Mouse (Mus musculus): Measurements from ENCODE around the gene Sec23ip. TPM values are rescaled to one million over a fixed set of nuclear protein-coding genes. Genes with fewer than 3 reads are reported as not detected.
"Not testable (repeated sequence)": the region's sequence is repeated elsewhere in the genome, so short reads cannot be mapped to it uniquely, and the experiment has no call there.

Gene Sec23ip
- 43.9 and 44.3 TPM in 2 replicates for polyA plus RNA-seq (2016; fragmentation: Nextera tagmentation; extraction: Ambion mirVana)

DNA sequence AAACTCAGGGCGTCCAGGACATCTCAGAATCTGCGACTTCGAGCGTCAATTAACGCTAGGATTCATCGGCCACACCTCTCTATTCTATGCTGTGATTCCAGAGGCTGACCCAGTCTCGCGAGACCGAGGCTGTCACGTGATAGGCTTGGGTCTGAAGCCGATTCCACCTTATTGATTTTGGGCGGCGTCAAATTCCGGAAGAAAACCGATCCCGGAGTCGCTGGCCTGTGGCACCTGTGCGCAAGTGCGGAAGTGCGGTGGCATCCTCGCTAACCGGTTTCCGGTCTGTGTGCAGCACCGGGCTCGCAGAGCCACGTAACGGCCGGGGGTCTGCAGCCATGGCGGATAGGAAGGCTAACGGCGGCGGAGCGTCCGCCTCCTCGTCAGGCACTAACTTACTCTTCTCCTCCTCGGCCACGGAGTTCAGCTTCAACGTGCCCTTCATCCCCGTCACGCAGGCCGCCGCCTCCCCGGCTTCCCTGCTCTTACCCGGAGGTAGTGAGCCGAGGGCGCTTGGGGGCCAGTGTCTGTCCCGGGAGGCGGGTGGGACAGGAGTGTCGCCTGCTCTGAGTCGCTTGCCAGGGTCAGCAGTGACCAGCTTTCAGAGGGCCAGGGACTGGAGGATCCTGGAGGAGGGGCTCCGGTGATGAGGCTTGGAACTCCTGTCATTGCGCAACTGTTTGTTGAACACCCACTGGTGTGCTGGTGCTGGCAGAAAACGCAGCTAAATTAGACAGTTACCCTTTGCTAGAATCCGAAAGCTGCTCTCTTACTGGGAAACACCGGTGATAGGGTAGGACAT lies at the start of gene Sec23ip:
Gene Sec23ip, plus strand, starts transcription at position 260 of the 802 bp plus-strand sequence.
- H3K4me3 ChIP-seq: peak within 1 kb of the TSS; percentile 88
- peak within 1 kb of the TSS; percentile 70 for H3K27ac ChIP-seq
- peak; percentile 90 for ATAC-seq (ENCODE audit: low FRiP score)
- H3K27me3 ChIP-seq: peaks cover 7% of the 10 kb centered on the region; the same call in 1 of the 2 replicates
- H3K36me3 ChIP-seq: peaks cover 1% of the 10 kb centered on the region
- H3K9me3 ChIP-seq (replicated peaks): no peaks in the 10 kb centered on the region
- H3K9ac ChIP-seq: peak within 1 kb of the TSS; percentile 87
- peaks cover 26% of the 10 kb centered on the region for H3K4me1 ChIP-seq
- H3K4me2 ChIP-seq (replicated peaks): peak within 1 kb of the TSS; percentile 91
- under 1% methylated on average over 55 of the region's 55 CpGs for WGBS

DNA sequence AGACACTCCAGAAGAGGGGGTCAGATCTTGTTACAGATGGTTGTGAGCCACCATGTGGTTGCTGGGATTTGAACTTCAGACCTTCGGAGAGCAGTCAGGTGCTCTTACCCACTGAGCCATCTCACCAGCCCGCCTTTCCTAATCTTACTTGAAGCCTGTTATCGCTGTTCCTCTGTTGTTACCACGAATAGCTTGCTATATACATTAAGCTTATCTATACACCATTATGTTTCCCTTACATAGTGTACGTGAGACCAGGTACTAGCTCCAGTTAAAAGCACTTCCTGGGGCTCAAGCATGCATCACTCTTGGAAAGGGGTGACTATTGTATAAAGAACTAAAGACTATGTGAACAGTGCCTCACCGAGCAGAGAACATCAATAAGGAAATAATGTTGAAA lies 44.8 kb upstream of the Sec23ip start:
- not testable (repeated sequence) for H3K4me3 ChIP-seq; H3K27ac ChIP-seq; H3K4me2 ChIP-seq (replicated peaks); H3K9ac ChIP-seq; ATAC-seq (ENCODE audit: low FRiP score); H3K9me3 ChIP-seq (replicated peaks); H3K4me1 ChIP-seq; H3K27me3 ChIP-seq
- peaks cover 71% of the 10 kb centered on the region for H3K36me3 ChIP-seq
- 89% methylated on average over 6 of the region's 6 CpGs for WGBS

DNA sequence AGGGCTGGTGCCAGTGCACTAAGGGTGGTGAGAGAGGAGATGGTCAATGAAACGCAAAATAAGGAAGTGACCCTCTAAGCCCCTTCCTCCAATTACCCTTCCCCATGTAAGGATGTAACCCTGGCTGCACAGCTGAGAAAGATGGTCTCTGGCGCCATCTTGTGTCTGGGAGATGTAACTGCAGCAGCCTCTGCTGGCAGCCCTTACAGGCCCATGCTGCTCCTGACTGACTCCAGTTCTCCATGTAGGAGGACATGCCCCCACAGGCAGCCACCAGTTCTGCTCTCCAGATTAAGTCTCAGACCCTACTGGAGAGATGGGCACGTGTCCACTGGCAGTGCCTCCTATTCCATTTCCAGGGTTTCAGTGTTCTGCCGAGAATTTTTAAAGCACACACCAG lies 39.0 kb upstream of the Sec23ip start:
- no peak overlapping the region for H3K9ac ChIP-seq
- H3K36me3 ChIP-seq: peaks cover 83% of the 10 kb centered on the region

DNA sequence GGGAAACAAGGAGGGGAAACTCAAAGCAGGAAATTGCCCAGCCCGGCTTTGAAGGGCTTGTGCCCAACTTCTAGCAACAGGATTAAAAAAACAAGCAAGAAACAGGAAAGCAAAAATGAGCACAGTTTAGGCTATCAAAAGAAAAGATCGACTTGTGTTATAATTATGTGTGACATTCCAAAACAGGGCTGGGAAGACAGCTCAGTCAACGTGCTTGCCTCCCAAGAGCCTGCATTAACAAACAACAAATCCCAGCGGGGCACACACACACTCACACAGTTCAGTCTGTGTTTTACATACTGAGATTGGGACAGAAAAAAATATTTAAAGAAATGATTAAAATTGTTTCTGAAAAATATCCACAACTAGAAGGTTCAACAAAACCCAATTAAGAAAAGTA lies 26.8 kb upstream of the Sec23ip start:
- no peak for ATAC-seq (ENCODE audit: low FRiP score)
- Histone ChIP-seq H3K27me3 (no peaks in the 10 kb centered on the region), H3K4me3 (no peak overlapping the region), H3K9ac (no peak overlapping the region), H3K36me3 (peaks cover 66% of the 10 kb centered on the region), H3K4me1 (no peaks in the 10 kb centered on the region), H3K9me3 (replicated peaks) (no peaks in the 10 kb centered on the region), H3K4me2 (replicated peaks) (no peak overlapping the region), H3K27ac (no peak overlapping the region)
- 84% methylated on average over 4 of the region's 4 CpGs for WGBS

More for the DNA sequence above, 39.0 kb upstream of the Sec23ip start:
- ATAC-seq (ENCODE audit: low FRiP score): no peak
- Histone ChIP-seq H3K4me1 (no peaks in the 10 kb centered on the region), H3K9me3 (replicated peaks) (no peaks in the 10 kb centered on the region), H3K4me2 (replicated peaks) (no peak overlapping the region), H3K27me3 (no peaks in the 10 kb centered on the region), H3K4me3 (no peak overlapping the region), H3K27ac (no peak overlapping the region)
- WGBS: 27% methylated on average over 4 of the region's 4 CpGs

DNA sequence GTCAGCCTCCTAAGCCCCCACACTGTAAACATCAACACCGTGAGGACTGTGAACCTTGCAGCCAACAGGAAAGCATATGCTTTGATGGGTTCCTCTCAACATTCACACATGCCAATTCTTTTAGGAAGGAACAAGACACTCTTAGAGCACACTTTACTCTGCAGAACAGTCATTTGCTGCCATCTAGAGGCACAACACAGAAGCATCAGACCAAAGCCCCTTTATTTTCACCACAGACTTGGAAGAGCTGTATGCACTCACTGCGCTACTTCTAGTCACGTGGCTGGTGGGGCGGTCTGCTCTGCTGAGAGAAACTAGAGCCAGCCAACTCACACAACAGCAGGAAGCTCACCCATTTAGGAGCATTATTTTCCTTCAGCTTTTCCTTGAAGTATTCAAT lies 20.0 kb upstream of the Sec23ip start:
- H3K4me3 ChIP-seq: no peak overlapping the region
- no peak overlapping the region for H3K27ac ChIP-seq
- H3K9me3 ChIP-seq (replicated peaks): no peaks in the 10 kb centered on the region
- peaks cover 20% of the 10 kb centered on the region for H3K36me3 ChIP-seq
- no peaks in the 10 kb centered on the region for H3K27me3 ChIP-seq
- peaks cover 7% of the 10 kb centered on the region for H3K4me1 ChIP-seq
- H3K4me2 ChIP-seq (replicated peaks): no peak overlapping the region
- ATAC-seq (ENCODE audit: low FRiP score): peak; percentile 61; the same call in 1 of the 2 replicates
- no peak overlapping the region for H3K9ac ChIP-seq
- WGBS: 39% methylated on average over 4 of the region's 4 CpGs

DNA sequence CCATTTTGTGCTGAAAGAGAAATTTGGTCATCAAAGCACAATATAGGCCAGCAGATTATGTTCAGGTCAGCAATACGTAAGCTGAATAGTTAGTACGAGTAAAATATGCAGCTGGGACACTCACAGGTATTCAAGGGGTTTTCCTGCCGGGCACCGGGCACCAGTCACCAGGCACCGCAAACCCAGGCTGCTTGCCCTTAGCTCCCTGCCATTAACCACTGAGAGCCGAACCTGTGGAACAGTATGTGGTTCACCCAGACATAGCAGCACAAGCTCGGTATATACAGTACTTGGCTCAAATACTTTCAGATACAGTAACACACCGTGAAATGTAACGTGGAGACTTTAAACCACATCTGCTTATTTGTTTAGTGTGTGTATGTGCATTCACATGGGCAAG lies 19.6 kb upstream of the Sec23ip start:
- Histone ChIP-seq H3K36me3 (peaks cover 17% of the 10 kb centered on the region), H3K27me3 (no peaks in the 10 kb centered on the region), H3K4me1 (peaks cover 7% of the 10 kb centered on the region), H3K4me2 (replicated peaks) (no peak overlapping the region), H3K27ac (no peak overlapping the region), H3K4me3 (no peak overlapping the region), H3K9ac (no peak overlapping the region), H3K9me3 (replicated peaks) (no peaks in the 10 kb centered on the region)
- ATAC-seq (ENCODE audit: low FRiP score): no peak
- WGBS: 88% methylated on average over 9 of the region's 9 CpGs

DNA sequence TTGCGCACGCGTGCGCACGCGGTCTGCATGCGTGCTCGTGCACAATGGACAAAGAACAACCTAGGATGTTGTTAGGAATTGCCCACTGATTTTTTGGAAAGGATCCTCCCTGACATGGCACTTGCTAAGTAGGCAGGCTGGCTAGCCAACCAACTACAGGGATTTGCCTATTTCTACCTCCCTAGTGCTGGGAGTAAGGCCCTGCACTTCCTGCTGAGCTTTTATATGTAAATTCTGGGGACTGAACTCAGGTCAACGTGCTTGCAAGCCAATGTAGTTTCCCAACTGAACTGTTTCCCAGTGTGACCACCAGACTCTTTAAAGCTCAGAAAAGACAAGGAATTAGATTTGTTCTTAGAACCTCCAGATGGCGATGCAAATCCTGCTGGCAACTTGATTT lies 17.7 kb upstream of the Sec23ip start:
- Histone ChIP-seq H3K9me3 (replicated peaks) (no peaks in the 10 kb centered on the region), H3K27ac (no peak overlapping the region), H3K9ac (no peak overlapping the region), H3K4me2 (replicated peaks) (no peak overlapping the region), H3K36me3 (peaks cover 9% of the 10 kb centered on the region; the same call in 1 of the 2 replicates), H3K4me3 (no peak overlapping the region), H3K4me1 (peaks cover 7% of the 10 kb centered on the region), H3K27me3 (no peaks in the 10 kb centered on the region)
- no peak for ATAC-seq (ENCODE audit: low FRiP score)
- 60% methylated on average over 10 of the region's 10 CpGs for WGBS

DNA sequence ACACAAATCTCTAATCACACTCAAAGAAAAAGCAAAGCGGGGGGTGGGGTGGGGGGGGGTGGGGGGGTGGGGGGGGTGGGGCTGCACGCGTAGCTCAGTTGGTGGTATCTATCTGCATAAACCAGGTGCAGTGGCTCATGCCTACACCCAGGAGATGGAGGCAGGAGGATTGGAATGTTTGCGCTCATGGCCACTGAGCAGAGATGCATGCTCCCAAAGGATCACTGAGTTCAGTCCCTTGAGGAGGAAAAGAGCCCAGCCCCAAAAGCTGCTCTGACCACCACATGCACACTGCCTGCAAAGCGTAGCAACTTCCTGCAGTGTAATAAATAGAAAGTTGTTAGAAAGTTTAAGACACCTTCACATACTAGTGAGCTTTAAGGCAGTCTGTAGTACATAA lies 17.0 kb upstream of the Sec23ip start:
- no peaks in the 10 kb centered on the region for H3K9me3 ChIP-seq (replicated peaks)
- peaks cover 7% of the 10 kb centered on the region for H3K4me1 ChIP-seq
- ATAC-seq (ENCODE audit: low FRiP score): no peak
- no peak overlapping the region for H3K27ac ChIP-seq
- no peaks in the 10 kb centered on the region for H3K27me3 ChIP-seq
- H3K4me3 ChIP-seq: no peak overlapping the region
- H3K9ac ChIP-seq: no peak overlapping the region
- H3K36me3 ChIP-seq: peaks cover 9% of the 10 kb centered on the region; the same call in 1 of the 2 replicates
- WGBS: 40% methylated on average over 5 of the region's 5 CpGs
- no peak overlapping the region for H3K4me2 ChIP-seq (replicated peaks)

DNA sequence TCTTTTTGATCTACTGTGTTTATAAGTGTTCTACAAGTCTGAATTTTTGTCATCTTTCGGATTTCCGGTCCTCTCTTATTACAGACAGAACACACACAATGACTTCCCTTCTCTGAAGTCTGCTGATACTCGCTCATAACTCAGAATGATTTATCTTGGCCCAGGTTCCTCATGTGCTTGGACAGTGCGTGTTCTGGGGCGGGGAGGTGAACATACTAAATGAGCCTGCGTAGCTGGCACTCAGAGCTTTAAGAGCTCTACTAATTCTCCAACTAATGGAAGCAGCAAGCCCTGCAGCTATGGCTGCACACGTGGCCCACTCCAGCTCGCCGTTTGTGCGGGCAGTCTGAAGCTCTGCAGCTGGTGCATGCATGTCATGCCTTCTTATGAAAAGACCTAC lies 16.0 kb upstream of the Sec23ip start:
- ATAC-seq (ENCODE audit: low FRiP score): no peak
- no peak overlapping the region for H3K27ac ChIP-seq
- 92% methylated on average over 10 of the region's 10 CpGs for WGBS
- no peaks in the 10 kb centered on the region for H3K9me3 ChIP-seq (replicated peaks)
- no peaks in the 10 kb centered on the region for H3K27me3 ChIP-seq
- no peak overlapping the region for H3K4me3 ChIP-seq
- H3K4me1 ChIP-seq: peaks cover 7% of the 10 kb centered on the region
- no peak overlapping the region for H3K4me2 ChIP-seq (replicated peaks)
- 0 out of 2 replicates have a peak, but pooled peaks cover 3% of the 10 kb centered on the region for H3K36me3 ChIP-seq
- H3K9ac ChIP-seq: no peak overlapping the region

DNA sequence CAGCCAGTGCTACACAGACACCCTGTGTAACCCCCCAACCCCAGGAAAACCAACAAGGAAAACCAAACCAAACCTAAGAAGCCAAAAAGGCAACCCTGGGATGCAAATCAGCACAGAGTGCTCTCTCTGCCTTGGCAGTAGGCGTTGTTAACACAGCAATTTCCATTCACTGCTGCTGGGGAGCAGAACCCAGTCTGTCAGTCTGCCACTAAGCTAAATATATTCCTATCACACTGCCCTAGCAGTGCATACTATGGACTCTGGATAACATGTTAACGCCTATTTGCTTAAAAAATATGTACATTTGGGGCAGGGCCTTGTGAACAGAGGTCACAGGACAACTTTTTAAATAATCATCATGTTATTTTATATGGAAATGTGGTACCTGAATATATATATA lies 13.2 kb upstream of the Sec23ip start:
- Histone ChIP-seq H3K4me3 (no peak overlapping the region), H3K9me3 (replicated peaks) (no peaks in the 10 kb centered on the region), H3K4me2 (replicated peaks) (no peak overlapping the region), H3K36me3 (no peaks in the 10 kb centered on the region), H3K9ac (no peak overlapping the region), H3K4me1 (peaks cover 4% of the 10 kb centered on the region), H3K27me3 (no peaks in the 10 kb centered on the region), H3K27ac (no peak overlapping the region)
- no peak for ATAC-seq (ENCODE audit: low FRiP score)
- WGBS: 79% methylated on average over 2 of the region's 2 CpGs

DNA sequence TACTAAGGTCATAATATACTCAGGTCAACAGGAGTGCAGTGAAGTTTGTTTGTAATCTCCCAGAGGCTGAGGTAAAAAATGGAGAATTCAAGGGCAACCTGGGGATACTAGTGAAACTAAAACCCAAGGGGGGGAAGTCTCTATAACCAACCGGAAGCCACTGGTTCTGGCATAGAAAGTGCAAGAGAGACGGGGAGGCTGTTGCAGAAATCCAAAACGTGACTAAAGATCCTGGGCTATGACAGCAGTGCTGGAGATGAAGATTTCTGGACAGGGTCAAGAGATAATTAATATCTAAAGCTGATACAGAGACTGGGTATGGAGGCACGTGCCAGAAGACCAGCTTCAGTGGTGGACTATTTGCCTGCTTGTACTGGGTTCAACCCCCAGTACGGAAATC lies 6.7 kb upstream of the Sec23ip start:
- Histone ChIP-seq H3K4me2 (replicated peaks) (peak overlapping the region; percentile 89), H3K9ac (0 out of 2 replicates have a peak overlapping the region, but pooled peaks have one; percentile 8), H3K27ac (no peak overlapping the region), H3K4me1 (peaks cover 18% of the 10 kb centered on the region), H3K9me3 (replicated peaks) (no peaks in the 10 kb centered on the region), H3K4me3 (no peak overlapping the region), H3K27me3 (peaks cover 3% of the 10 kb centered on the region; the same call in 1 of the 2 replicates), H3K36me3 (no peaks in the 10 kb centered on the region)
- ATAC-seq (ENCODE audit: low FRiP score): no peak
- WGBS: 83% methylated on average over 5 of the region's 5 CpGs

DNA sequence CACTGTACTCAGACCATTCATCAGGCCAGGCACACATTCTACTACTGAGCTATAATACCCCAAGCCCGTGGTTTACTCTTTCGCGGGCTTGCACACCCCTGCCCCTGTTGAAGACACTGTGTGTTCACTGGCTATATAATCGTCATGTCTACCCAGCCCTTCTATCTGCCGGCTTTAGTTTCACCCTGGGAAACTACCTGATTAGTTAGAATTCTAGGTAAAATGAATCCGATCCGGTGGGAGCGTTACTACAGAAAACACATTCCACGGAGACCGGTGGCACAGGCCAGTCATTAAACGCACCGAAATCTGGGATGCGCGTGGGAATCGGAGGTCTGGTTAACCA lies 5.7 kb upstream of the Sec23ip start:
- H3K27ac ChIP-seq: no peak overlapping the region
- WGBS: 3% methylated on average over 15 of the region's 15 CpGs

More for the DNA sequence above, 5.7 kb upstream of the Sec23ip start:
- Histone ChIP-seq H3K9ac (peak overlapping the region; percentile 97), H3K4me2 (replicated peaks) (peak overlapping the region; percentile 89), H3K9me3 (replicated peaks) (no peaks in the 10 kb centered on the region), H3K27me3 (peaks cover 7% of the 10 kb centered on the region; the same call in 1 of the 2 replicates), H3K4me3 (peak overlapping the region; percentile 98), H3K36me3 (no peaks in the 10 kb centered on the region), H3K4me1 (peaks cover 19% of the 10 kb centered on the region)
- no peak for ATAC-seq (ENCODE audit: low FRiP score)

All from hindbrain, embryonic 12.5 days (tissue).